ENCODE assay signal across 14 mouse cellular contexts in genomic region chr10:69271436-69271835, GRCm38 (mm10). TPM values are rescaled to one million over a fixed set of nuclear protein-coding genes. Genes with fewer than 3 reads are reported as not detected.
DNase-seq lines count a peak whose midpoint lies in the region; ATAC-seq lines count a peak whose summit lies in the region.
"Had no signal": no experiment of that assay in that cellular context is flagged by ENCODE, and none has a peak within 500 bp of the region (broad histone marks: within the 10 kb centered on the region; RNA-seq: fewer than 3 reads in every experiment).

No protein-coding gene starts in this region.

- peak; percentile 38; the same call in 1 of the 2 replicates for ATAC-seq in midbrain, embryonic 13.5 days
- no peak for ATAC-seq in midbrain, embryonic 15.5 days (replicated peaks)
- no peak for ATAC-seq in heart, embryonic 14.5 days (ENCODE audit: insufficient number of reproducible peaks, insufficient read depth, low FRiP score, low read depth)
- peak; percentile 85 for ATAC-seq in stomach, embryonic 16.5 days (ENCODE audit: insufficient read depth, low FRiP score)

- no peaks in the 10 kb centered on the region for H3K27me3 ChIP-seq in midbrain, embryonic 13.5 days
- H3K27me3 ChIP-seq in midbrain, embryonic 15.5 days (replicated peaks), result no peaks in the 10 kb centered on the region
- no peaks in the 10 kb centered on the region for H3K27me3 ChIP-seq in heart, embryonic 14.5 days (ENCODE audit: control insufficient read depth, insufficient read depth, low read length)
- no peaks in the 10 kb centered on the region for H3K27me3 ChIP-seq in stomach, embryonic 16.5 days (ENCODE audit: control insufficient read depth, insufficient read depth, low read length)

- peak; percentile 44 to 48 for DNase-seq in heart, adult 18-20 months
- DNase-seq in heart, postnatal 25 days (ENCODE audit: low spot score), result no peak
- no peak for DNase-seq in c-Kit-positive CD71-positive TER-119-positive erythroid progenitor cells, embryonic 14.5 days (ENCODE audit: low spot score)
- no peak for DNase-seq in embryo, embryonic 10.5 days (ENCODE audit: low spot score)
- DNase-seq: adrenal gland, postnatal 25 days; cerebellum, adult 11-12 months; layer of hippocampus, adult 9-11 months; left cerebral cortex, postnatal 4 days; right cerebral cortex, postnatal 25 days; thymus, postnatal 25 days had no signal

- peaks cover 33% of the 10 kb centered on the region for H3K36me3 ChIP-seq in midbrain, embryonic 13.5 days
- H3K36me3 ChIP-seq in midbrain, embryonic 15.5 days (replicated peaks), result peaks cover 7% of the 10 kb centered on the region; the same call in 1 of the 2 replicates
- peaks cover 56% of the 10 kb centered on the region for H3K36me3 ChIP-seq in heart, embryonic 14.5 days (ENCODE audit: control insufficient read depth, insufficient read depth, low read length)
- peaks cover 21% of the 10 kb centered on the region for H3K36me3 ChIP-seq in stomach, embryonic 16.5 days (ENCODE audit: control insufficient read depth, insufficient read depth, low read length)

- H3K9me3 ChIP-seq in midbrain, embryonic 13.5 days, result 0 out of 2 replicates have a peak, but pooled peaks cover 3% of the 10 kb centered on the region
- no peaks in the 10 kb centered on the region for H3K9me3 ChIP-seq in midbrain, embryonic 15.5 days
- H3K9me3 ChIP-seq in heart, embryonic 14.5 days (ENCODE audit: control insufficient read depth, low read length), result no peaks in the 10 kb centered on the region
- 0 out of 2 replicates have a peak, but pooled peaks cover 4% of the 10 kb centered on the region for H3K9me3 ChIP-seq in stomach, embryonic 16.5 days (replicated peaks; ENCODE audit: control insufficient read depth, low read length)

- intact Hi-C loops in heart, postnatal 25 days (cut with DNase I), result no loop called here

- no peak overlapping the region for H3K4me2 ChIP-seq in midbrain, embryonic 13.5 days (replicated peaks)
- no peak overlapping the region for H3K4me2 ChIP-seq in midbrain, embryonic 15.5 days
- H3K4me2 ChIP-seq in heart, embryonic 14.5 days (ENCODE audit: low read length), result no peak overlapping the region
- no peak overlapping the region for H3K4me2 ChIP-seq in stomach, embryonic 16.5 days (ENCODE audit: low read depth, low read length)

- no peak overlapping the region for H3K9ac ChIP-seq in midbrain, embryonic 13.5 days (replicated peaks)
- H3K9ac ChIP-seq in midbrain, embryonic 15.5 days, result no peak overlapping the region
- H3K9ac ChIP-seq in heart, embryonic 14.5 days (ENCODE audit: low read length), result no peak overlapping the region
- H3K9ac ChIP-seq in stomach, embryonic 16.5 days (ENCODE audit: low read length), result no peak overlapping the region

- no peak overlapping the region for H3K27ac ChIP-seq in midbrain, embryonic 13.5 days
- H3K27ac ChIP-seq in midbrain, embryonic 15.5 days, result no peak overlapping the region
- peak overlapping the region; percentile 49 to 71; a peak in 3 of 4 replicates for H3K27ac ChIP-seq in heart, embryonic 14.5 days (replicated peaks in 1 of 2; ENCODE audit: control insufficient read depth in 1 of 2, insufficient read depth in 1 of 2, low read depth in 2 of 2, low read length in 2 of 2)
- peak overlapping the region; percentile 77 for H3K27ac ChIP-seq in stomach, embryonic 16.5 days (ENCODE audit: low read length)

- WGBS in midbrain, embryonic 13.5 days, result 42% methylated on average over 10 of the region's 10 CpGs
- 47% methylated on average over 10 of the region's 10 CpGs for WGBS in midbrain, embryonic 15.5 days
- 41% methylated on average over 10 of the region's 10 CpGs for WGBS in heart, embryonic 14.5 days
- WGBS in stomach, embryonic 16.5 days, result 52% methylated on average over 10 of the region's 10 CpGs

- no peak overlapping the region for H3K4me3 ChIP-seq in midbrain, embryonic 13.5 days (replicated peaks)
- H3K4me3 ChIP-seq in midbrain, embryonic 15.5 days, result no peak overlapping the region
- no peak overlapping the region for H3K4me3 ChIP-seq in heart, embryonic 14.5 days (ENCODE audit: control insufficient read depth in 1 of 2, insufficient read depth in 1 of 2, low read depth in 1 of 2, low read length in 2 of 2)
- no peak overlapping the region for H3K4me3 ChIP-seq in stomach, embryonic 16.5 days (replicated peaks; ENCODE audit: low read length)

- H3K4me1 ChIP-seq in midbrain, embryonic 13.5 days (replicated peaks), result peaks cover 17% of the 10 kb centered on the region
- H3K4me1 ChIP-seq in midbrain, embryonic 15.5 days, result peaks cover 5% of the 10 kb centered on the region; the same call in 1 of the 2 replicates
- peaks cover 24 to 44% of the 10 kb centered on the region in 2 experiments for H3K4me1 ChIP-seq in heart, embryonic 14.5 days (ENCODE audit: control insufficient read depth in 2 of 2, insufficient read depth in 2 of 2, low read length in 2 of 2)
- H3K4me1 ChIP-seq in stomach, embryonic 16.5 days (ENCODE audit: control insufficient read depth, insufficient read depth, low read length), result peaks cover 5% of the 10 kb centered on the region; the same call in 1 of the 2 replicates

RNA-seq across cellular contexts. Expression of gene A930033H14Rik, which starts 58.5 kb away (rescaled TPM):
- total RNA-seq in heart, adult 18-20 months (2021), result under 1 TPM; 0.72 to 0.85 TPM
- 1 to 10 TPM in 1 of 2 experiments, under 1 TPM in 1; 0.92 to 1.8 TPM for total RNA-seq in heart, postnatal 25 days (2021)
- 1.3 and 1.5 TPM in 2 replicates for polyA plus RNA-seq in midbrain, embryonic 13.5 days (2015; fragmentation: Nextera tagmentation; extraction: Ambion mirVana)
- 1.3 and 1.6 TPM in 2 replicates for polyA plus RNA-seq in midbrain, embryonic 15.5 days (2015; fragmentation: Nextera tagmentation; extraction: Ambion mirVana)
- 2.4 and 2.6 TPM in 2 replicates for polyA plus RNA-seq in heart, embryonic 14.5 days (2014; fragmentation: Nextera tagmentation; extraction: Ambion mirVana)
- 1.8 and 2.0 TPM in 2 replicates for polyA plus RNA-seq in stomach, embryonic 16.5 days (2015; fragmentation: Nextera tagmentation; extraction: Ambion mirVana)

Comparison
In these comparisons a context has a peak if more than half of its experiments do, and no peak if none do; other contexts are left out.
1. DNase-seq: peak in heart, adult 18-20 months (2 of 2); none in heart, postnatal 25 days (single experiment), c-Kit-positive CD71-positive TER-119-positive erythroid progenitor cells, embryonic 14.5 days (single experiment) and embryo, embryonic 10.5 days (single experiment).
2. ATAC-seq: peak in midbrain, embryonic 13.5 days (single experiment) and stomach, embryonic 16.5 days (single experiment); none in midbrain, embryonic 15.5 days (single experiment) and heart, embryonic 14.5 days (single experiment).
3. H3K27ac ChIP-seq: peak in heart, embryonic 14.5 days (2 of 2) and stomach, embryonic 16.5 days (single experiment); none in midbrain, embryonic 13.5 days (single experiment) and midbrain, embryonic 15.5 days (single experiment).